Mouse (Mus musculus): ENCODE data around the gene Igbp1b. TPM values are rescaled to one million over a fixed set of nuclear protein-coding genes. Genes with fewer than 3 reads are reported as not detected.

Igbp1b gene
- polyA plus RNA-seq (2012; rRNA removed): not detected in 2 replicates
- polyA plus RNA-seq (2014; fragmentation: Nextera tagmentation; extraction: Ambion mirVana): not detected in 2 replicates

GRCm38 (mm10) chr6:138658516-138658915 is at the start of gene Igbp1b:
Gene Igbp1b, minus strand, starts transcription at chr6:138658544.
- no peak within 1 kb of the TSS for H3K4me3 ChIP-seq (replicated peaks; ENCODE audit: low read length)
- no peaks in the 10 kb centered on the region for H3K9me3 ChIP-seq (ENCODE audit: control insufficient read depth, low read length)
- H3K27ac ChIP-seq (replicated peaks; ENCODE audit: low read depth, low read length): no peak within 1 kb of the TSS
- 93% methylated on average over 3 of the region's 3 CpGs for WGBS
- ATAC-seq (ENCODE audit: low FRiP score, low read depth) (no peak), DNase-seq (ENCODE audit: low spot score) (no peak)
- no peaks in the 10 kb centered on the region for H3K27me3 ChIP-seq (ENCODE audit: control insufficient read depth, insufficient read depth, low read length)
- no peak within 1 kb of the TSS for H3K9ac ChIP-seq (ENCODE audit: low read depth, low read length, severe bottlenecking)
- H3K36me3 ChIP-seq (ENCODE audit: control insufficient read depth, insufficient read depth, low read length): no peaks in the 10 kb centered on the region
- no peaks in the 10 kb centered on the region for H3K4me1 ChIP-seq (ENCODE audit: control insufficient read depth, insufficient read depth, low read length)
- no peak for TF ChIP-seq POLR2A (IDR thresholded peaks at IDR 0.05; ENCODE audit: borderline replicate concordance, extremely low read depth, insufficient read depth, insufficient read length)
- H3K4me2 ChIP-seq (replicated peaks; ENCODE audit: low read depth, low read length, severe bottlenecking): no peak within 1 kb of the TSS

- Histone ChIP-seq H3K9ac (ENCODE audit: low read depth, low read length, severe bottlenecking) (no peak overlapping the region), H3K4me1 (ENCODE audit: control insufficient read depth, insufficient read depth, low read length) (no peaks in the 10 kb centered on the region), H3K27me3 (ENCODE audit: control insufficient read depth, insufficient read depth, low read length) (no peaks in the 10 kb centered on the region), H3K27ac (replicated peaks; ENCODE audit: low read depth, low read length) (no peak overlapping the region), H3K4me2 (replicated peaks; ENCODE audit: low read depth, low read length, severe bottlenecking) (no peak overlapping the region), H3K9me3 (ENCODE audit: control insufficient read depth, low read length) (no peaks in the 10 kb centered on the region), H3K36me3 (ENCODE audit: control insufficient read depth, insufficient read depth, low read length) (no peaks in the 10 kb centered on the region), H3K4me3 (replicated peaks; ENCODE audit: low read length) (no peak overlapping the region)
- DNase-seq (ENCODE audit: low spot score) (no peak), ATAC-seq (ENCODE audit: low FRiP score, low read depth) (no peak)
- TF ChIP-seq POLR2A (IDR thresholded peaks at IDR 0.05; ENCODE audit: borderline replicate concordance, extremely low read depth, insufficient read depth, insufficient read length): no peak
Observed at GRCm38 (mm10) chr6:138682959-138683358, 24.6 kb upstream of the Igbp1b start.

GRCm38 (mm10) chr6:138672704-138673141 is 14.4 kb upstream of the Igbp1b start:
- DNase-seq (ENCODE audit: low spot score) (no peak), ATAC-seq (ENCODE audit: low FRiP score, low read depth) (no peak)
- Histone ChIP-seq H3K9ac (ENCODE audit: low read depth, low read length, severe bottlenecking) (no peak overlapping the region), H3K27me3 (ENCODE audit: control insufficient read depth, insufficient read depth, low read length) (no peaks in the 10 kb centered on the region), H3K27ac (replicated peaks; ENCODE audit: low read depth, low read length) (no peak overlapping the region), H3K4me1 (ENCODE audit: control insufficient read depth, insufficient read depth, low read length) (no peaks in the 10 kb centered on the region), H3K4me2 (replicated peaks; ENCODE audit: low read depth, low read length, severe bottlenecking) (no peak overlapping the region), H3K4me3 (replicated peaks; ENCODE audit: low read length) (no peak overlapping the region), H3K9me3 (ENCODE audit: control insufficient read depth, low read length) (no peaks in the 10 kb centered on the region), H3K36me3 (ENCODE audit: control insufficient read depth, insufficient read depth, low read length) (no peaks in the 10 kb centered on the region)
- WGBS: 5% methylated on average over 2 of the region's 2 CpGs
- TF ChIP-seq POLR2A (IDR thresholded peaks at IDR 0.05; ENCODE audit: borderline replicate concordance, extremely low read depth, insufficient read depth, insufficient read length): no peak

- DNase-seq (ENCODE audit: low spot score): no peak
- Histone ChIP-seq H3K4me2 (replicated peaks; ENCODE audit: low read depth, low read length, severe bottlenecking) (no peak overlapping the region), H3K9ac (ENCODE audit: low read depth, low read length, severe bottlenecking) (no peak overlapping the region)
Observed at GRCm38 (mm10) chr6:138665416-138665815, 7.1 kb upstream of the Igbp1b start.

GRCm38 (mm10) chr6:138645604-138646003 is 12.7 kb downstream of the Igbp1b start:
- H3K4me1 ChIP-seq (ENCODE audit: control insufficient read depth, insufficient read depth, low read length): no peaks in the 10 kb centered on the region
- ATAC-seq (ENCODE audit: low FRiP score, low read depth) (no peak), DNase-seq (ENCODE audit: low spot score) (no peak)
- H3K4me3 ChIP-seq (replicated peaks; ENCODE audit: low read length): no peak overlapping the region
- WGBS: 93% methylated on average over 2 of the region's 2 CpGs
- H3K27me3 ChIP-seq (ENCODE audit: control insufficient read depth, insufficient read depth, low read length): no peaks in the 10 kb centered on the region
- no peak for TF ChIP-seq POLR2A (IDR thresholded peaks at IDR 0.05; ENCODE audit: borderline replicate concordance, extremely low read depth, insufficient read depth, insufficient read length)
- H3K4me2 ChIP-seq (replicated peaks; ENCODE audit: low read depth, low read length, severe bottlenecking): no peak overlapping the region
- no peak overlapping the region for H3K9ac ChIP-seq (ENCODE audit: low read depth, low read length, severe bottlenecking)
- no peaks in the 10 kb centered on the region for H3K36me3 ChIP-seq (ENCODE audit: control insufficient read depth, insufficient read depth, low read length)
- no peak overlapping the region for H3K27ac ChIP-seq (replicated peaks; ENCODE audit: low read depth, low read length)
- H3K9me3 ChIP-seq (ENCODE audit: control insufficient read depth, low read length): no peaks in the 10 kb centered on the region

More at GRCm38 (mm10) chr6:138665416-138665815, 7.1 kb upstream of the Igbp1b start:
- Histone ChIP-seq H3K27ac (replicated peaks; ENCODE audit: low read depth, low read length) (no peak overlapping the region), H3K36me3 (ENCODE audit: control insufficient read depth, insufficient read depth, low read length) (no peaks in the 10 kb centered on the region), H3K4me1 (ENCODE audit: control insufficient read depth, insufficient read depth, low read length) (no peaks in the 10 kb centered on the region), H3K27me3 (ENCODE audit: control insufficient read depth, insufficient read depth, low read length) (no peaks in the 10 kb centered on the region), H3K4me3 (replicated peaks; ENCODE audit: low read length) (no peak overlapping the region), H3K9me3 (ENCODE audit: control insufficient read depth, low read length) (no peaks in the 10 kb centered on the region)
- no peak for TF ChIP-seq POLR2A (IDR thresholded peaks at IDR 0.05; ENCODE audit: borderline replicate concordance, extremely low read depth, insufficient read depth, insufficient read length)
- ATAC-seq (ENCODE audit: low FRiP score, low read depth): no peak
- 70% methylated on average over 3 of the region's 3 CpGs for WGBS

GRCm38 (mm10) chr6:138639351-138639750 is 19.0 kb downstream of the Igbp1b start:
- Histone ChIP-seq H3K9me3 (ENCODE audit: control insufficient read depth, low read length) (no peaks in the 10 kb centered on the region), H3K27me3 (ENCODE audit: control insufficient read depth, insufficient read depth, low read length) (no peaks in the 10 kb centered on the region), H3K4me2 (replicated peaks; ENCODE audit: low read depth, low read length, severe bottlenecking) (no peak overlapping the region), H3K4me1 (ENCODE audit: control insufficient read depth, insufficient read depth, low read length) (no peaks in the 10 kb centered on the region), H3K27ac (replicated peaks; ENCODE audit: low read depth, low read length) (no peak overlapping the region), H3K4me3 (replicated peaks; ENCODE audit: low read length) (no peak overlapping the region), H3K36me3 (ENCODE audit: control insufficient read depth, insufficient read depth, low read length) (no peaks in the 10 kb centered on the region), H3K9ac (ENCODE audit: low read depth, low read length, severe bottlenecking) (no peak overlapping the region)
- ATAC-seq (ENCODE audit: low FRiP score, low read depth) (no peak), DNase-seq (ENCODE audit: low spot score) (no peak)
- no peak for TF ChIP-seq POLR2A (IDR thresholded peaks at IDR 0.05; ENCODE audit: borderline replicate concordance, extremely low read depth, insufficient read depth, insufficient read length)
- 53% methylated on average over 4 of the region's 4 CpGs for WGBS

Data from limb, embryonic 14.5 days (tissue).